Mouse (Mus musculus) common myeloid progenitor, adult 5-6 weeks (primary cell): ENCODE results near the gene 1700001P01Rik. TPM values are rescaled to one million over a fixed set of nuclear protein-coding genes. Genes with fewer than 3 reads are reported as not detected.
"Not testable (repeated sequence)": the region's sequence is repeated elsewhere in the genome, so short reads cannot be mapped to it uniquely, and the experiment has no call there.

Experiments used
- ATAC-seq: replicated peaks from 2 replicates; pipeline ENCODE4 v1.8.0; 2016; ENCODE audit warnings: low read depth, mild to moderate bottlenecking, moderate TSS enrichment, inconsistent platforms; ENCODE audit not compliant: poor library complexity, severe bottlenecking
- total RNA-seq: library from RNA; stranded (forward); fragments of 200-1000, 187-1606 nt; gene quantifications from 2 replicates; pipeline ENCODE4 v1.2.3, GENCODE M21; 2017

The 1700001P01Rik gene
- total RNA-seq, 1 experiment from 2014 or later, result not detected

- ATAC-seq, result no peak
These were observed 16.8 kb downstream of the 1700001P01Rik start for GRCm38 (mm10) chr11:97758942-97759341.

GRCm38 (mm10) chr11:97758125-97758524, 17.6 kb downstream of the 1700001P01Rik start:
- ATAC-seq, result no peak

GRCm38 (mm10) chr11:97753277-97753676, 22.4 kb downstream of the 1700001P01Rik start:
- ATAC-seq, result no peak

GRCm38 (mm10) chr11:97748496-97748895, 27.2 kb downstream of the 1700001P01Rik start:
- no peak for ATAC-seq

- ATAC-seq, result no peak
These were observed 27.9 kb downstream of the 1700001P01Rik start for GRCm38 (mm10) chr11:97747773-97748172.

GRCm38 (mm10) chr11:97745331-97745721, 30.4 kb downstream of the 1700001P01Rik start:
- ATAC-seq, result no peak

GRCm38 (mm10) chr11:97744718-97745330, 30.9 kb downstream of the 1700001P01Rik start:
- ATAC-seq, result peak; percentile 96

GRCm38 (mm10) chr11:97744063-97744717, 31.5 kb downstream of the 1700001P01Rik start, which contains the start of gene Pip4k2b:
Pip4k2b (minus strand) TSS chr11:97744704.
- no peak for ATAC-seq

GRCm38 (mm10) chr11:97743423-97743822, 32.3 kb downstream of the 1700001P01Rik start:
- no peak for ATAC-seq

GRCm38 (mm10) chr11:97742591-97742990, 33.1 kb downstream of the 1700001P01Rik start:
- ATAC-seq, result no peak

GRCm38 (mm10) chr11:97742157-97742556, 33.6 kb downstream of the 1700001P01Rik start:
- no peak for ATAC-seq

- no peak for ATAC-seq
These were observed 35.5 kb downstream of the 1700001P01Rik start for GRCm38 (mm10) chr11:97740190-97740589.

GRCm38 (mm10) chr11:97739155-97739554, 36.6 kb downstream of the 1700001P01Rik start:
- ATAC-seq, result no peak

- ATAC-seq, result 0 out of 2 replicates have a peak, but pooled peaks have one; percentile 28
These were observed 37.0 kb downstream of the 1700001P01Rik start for GRCm38 (mm10) chr11:97738703-97739102.

- no peak for ATAC-seq
These were observed 38.1 kb downstream of the 1700001P01Rik start for GRCm38 (mm10) chr11:97737600-97737999.

- ATAC-seq, result no peak
These were observed 39.1 kb downstream of the 1700001P01Rik start for GRCm38 (mm10) chr11:97736645-97737044.

- ATAC-seq, result not testable (repeated sequence)
These were observed 40.9 kb downstream of the 1700001P01Rik start for GRCm38 (mm10) chr11:97734810-97735209.

GRCm38 (mm10) chr11:97733689-97734088, 42.0 kb downstream of the 1700001P01Rik start:
- ATAC-seq, result no peak

GRCm38 (mm10) chr11:97728730-97729129, 47.0 kb downstream of the 1700001P01Rik start:
- ATAC-seq, result peak; percentile 2; the same call in 1 of the 2 replicates

GRCm38 (mm10) chr11:97728311-97728710, 47.4 kb downstream of the 1700001P01Rik start:
- ATAC-seq, result peak; percentile 93

GRCm38 (mm10) chr11:97723709-97724108, 52.0 kb downstream of the 1700001P01Rik start:
- ATAC-seq, result peak; percentile 39
